Mouse (Mus musculus): Measurements from ENCODE around the gene Speg.
A peak's percentile ranks its signal among the peaks of the same experiment; 100 is the strongest.

Speg gene

GRCm38 (mm10) chr1:75393846-75394245 is 18.7 kb downstream of the Speg start:
- DNase-seq (ENCODE audit: low read depth, low spot score): no peak

GRCm38 (mm10) chr1:75398761-75399402 is 23.8 kb downstream of the Speg start:
- peak; percentile 96 for DNase-seq (ENCODE audit: low read depth, low spot score)

GRCm38 (mm10) chr1:75399755-75400492 is 24.8 kb downstream of the Speg start:
- DNase-seq (ENCODE audit: low read depth, low spot score): peak; percentile 95

- DNase-seq (ENCODE audit: low read depth, low spot score): peak; percentile 86
These were observed 25.5 kb downstream of the Speg start for GRCm38 (mm10) chr1:75400493-75401115.

GRCm38 (mm10) chr1:75405547-75405946 is 30.4 kb downstream of the Speg start:
- no peak for DNase-seq (ENCODE audit: low read depth, low spot score)

GRCm38 (mm10) chr1:75406173-75406572 is 31.1 kb downstream of the Speg start:
- no peak for DNase-seq (ENCODE audit: low read depth, low spot score)

- DNase-seq (ENCODE audit: low read depth, low spot score): peak; percentile 81
These were observed 32.0 kb downstream of the Speg start for GRCm38 (mm10) chr1:75407056-75407455.

GRCm38 (mm10) chr1:75408210-75408609 is 33.1 kb downstream of the Speg start:
- DNase-seq (ENCODE audit: low read depth, low spot score): no peak

- DNase-seq (ENCODE audit: low read depth, low spot score): no peak
These were observed 34.9 kb downstream of the Speg start for GRCm38 (mm10) chr1:75409950-75410349.

GRCm38 (mm10) chr1:75412196-75412595 is 37.1 kb downstream of the Speg start:
- no peak for DNase-seq (ENCODE audit: low read depth, low spot score)

- peak; percentile 57 for DNase-seq (ENCODE audit: low read depth, low spot score)
These were observed 38.7 kb downstream of the Speg start for GRCm38 (mm10) chr1:75413749-75414148.

GRCm38 (mm10) chr1:75421794-75422193 is 46.7 kb downstream of the Speg start:
- DNase-seq (ENCODE audit: low read depth, low spot score): no peak

- DNase-seq (ENCODE audit: low read depth, low spot score): no peak
These were observed 47.2 kb downstream of the Speg start for GRCm38 (mm10) chr1:75422216-75422822.

- no peak for DNase-seq (ENCODE audit: low read depth, low spot score)
These were observed 47.9 kb downstream of the Speg start for GRCm38 (mm10) chr1:75422823-75423471.

GRCm38 (mm10) chr1:75423780-75424390 is 48.8 kb downstream of the Speg start:
- DNase-seq (ENCODE audit: low read depth, low spot score): no peak

GRCm38 (mm10) chr1:75425796-75426471 is 50.8 kb downstream of the Speg start:
- DNase-seq (ENCODE audit: low read depth, low spot score): no peak

GRCm38 (mm10) chr1:75435475-75436328 is 60.6 kb downstream of the Speg start, which contains the start of gene Gmppa:
Gene Gmppa (plus strand): TSS chr1:75435930.
- peak; percentile 79 for DNase-seq (ENCODE audit: low read depth, low spot score)

- no peak for DNase-seq (ENCODE audit: low read depth, low spot score)
These were observed 63.7 kb downstream of the Speg start for GRCm38 (mm10) chr1:75438782-75439181.

GRCm38 (mm10) chr1:75440661-75441060 is 65.6 kb downstream of the Speg start:
- DNase-seq (ENCODE audit: low read depth, low spot score): no peak

Data from skeletal muscle tissue, adult 2 months (tissue).